Mouse (Mus musculus): ENCODE data around the gene Bud31.

GRCm38 (mm10) chr5:145130191-145130590, 10.0 kb upstream of the Bud31 start:
- TF ChIP-seq POLR2A (IDR thresholded peaks at IDR 0.05; ENCODE audit: low read depth, low read length) (no peak), CTCF (conservative IDR thresholded peaks at IDR 0.05; ENCODE audit: insufficient read depth, insufficient read length, low read depth, low read length) (no peak)

All from kidney, adult 2 months (tissue).